Mouse (Mus musculus) limb, embryonic 12.5 days (tissue): ENCODE data around the gene Gm20708. TPM values are rescaled to one million over a fixed set of nuclear protein-coding genes. Genes with fewer than 3 reads are reported as not detected.
A peak's percentile ranks its signal among the peaks of the same experiment; 100 is the strongest.
"Not testable (repeated sequence)": the region's sequence is repeated elsewhere in the genome, so short reads cannot be mapped to it uniquely, and the experiment has no call there.

Experiments
- ATAC-seq: fragments of 200-750 bp; cut with Nextera tagmentation; 2 replicates; pipeline ENCODE4 v1.8.0; 2017; ENCODE audit warnings: low read depth, moderate TSS enrichment; ENCODE audit not compliant: insufficient number of reproducible peaks, insufficient read depth, low FRiP score, low TSS enrichment
- H3K27ac ChIP-seq: fragments of 300-500 bp; sonication (generic); 2 replicates; pipeline ENCODE4 v1.5.1; 2016; ENCODE audit warnings: mild to moderate bottlenecking, moderate library complexity
- H3K27me3 ChIP-seq: fragments of 300-500 bp; sonication (generic); 2 replicates; pipeline ENCODE4 v1.6.1; 2016; ENCODE audit warnings: mild to moderate bottlenecking, moderate library complexity
- H3K36me3 ChIP-seq: fragments of 300-500 bp; sonication (generic); 2 replicates; pipeline ENCODE4 v1.6.1; 2016; ENCODE audit warnings: mild to moderate bottlenecking, moderate library complexity
- H3K4me1 ChIP-seq: fragments of 300-500 bp; sonication (generic); replicated peaks from 2 replicates; pipeline ENCODE4 v1.6.1; 2016
- H3K4me2 ChIP-seq: fragments of 300-500 bp; sonication (generic); 2 replicates; pipeline ENCODE4 v1.6.1; 2016; ENCODE audit warnings: mild to moderate bottlenecking, moderate library complexity
- H3K4me3 ChIP-seq: fragments of 300-500 bp; sonication (generic); replicated peaks from 2 replicates; pipeline ENCODE4 v1.5.1; 2016; ENCODE audit warnings: mild to moderate bottlenecking
- H3K9ac ChIP-seq: fragments of 300-500 bp; sonication (generic); replicated peaks from 2 replicates; pipeline ENCODE4 v1.6.1; 2016; ENCODE audit warnings: mild to moderate bottlenecking, moderate library complexity
- H3K9me3 ChIP-seq: fragments of 300-500 bp; sonication (generic); 2 replicates; pipeline ENCODE4 v1.6.1; 2016; ENCODE audit warnings: mild to moderate bottlenecking, moderate library complexity
- WGBS: fragments of 180-500 bp; shearing (Covaris S2); methylation state at CpG from one replicate; pipeline ENCODE4 v1.1.7; 2016; 5-methylcytosine and 5-hydroxymethylcytosine counted together
- polyA plus RNA-seq: library from polyadenylated mRNA; unstranded; fragments of >200 nt; fragmentation: Nextera tagmentation; extraction: Ambion mirVana; gene quantifications from 2 replicates; pipeline ENCODE4 v1.2.1, GENCODE M21; 2016

The Gm20708 gene
- polyA plus RNA-seq, 1 experiment from 2014 or later: 0.58 TPM

DNA sequence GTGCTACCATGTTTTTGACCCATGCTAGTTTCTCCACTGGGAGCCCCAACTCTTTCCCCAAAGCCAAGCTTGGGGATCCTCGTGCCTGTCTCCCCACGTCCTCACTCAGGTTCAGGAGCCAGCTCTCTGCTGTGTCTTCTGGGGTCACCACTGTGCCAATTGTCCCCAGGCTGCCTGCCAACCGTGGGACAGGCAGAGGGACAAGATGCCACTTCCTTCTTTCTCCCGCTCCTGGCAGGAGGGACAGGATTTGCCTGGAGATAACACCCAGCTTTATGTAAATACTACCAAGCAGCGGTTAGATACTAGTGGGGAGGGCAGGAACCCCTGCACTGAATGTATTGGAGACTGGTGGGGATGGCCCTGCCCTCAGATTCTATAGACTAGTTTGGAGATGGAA, 4.4 kb downstream of the Gm20708 start:
- no peak overlapping the region for H3K4me2 ChIP-seq
- 88% methylated on average over 5 of the region's 5 CpGs for WGBS
- no peak overlapping the region for H3K27ac ChIP-seq
- no peak for ATAC-seq
- H3K9ac ChIP-seq: no peak overlapping the region
- H3K36me3 ChIP-seq: peaks cover 72% of the 10 kb centered on the region
- no peaks in the 10 kb centered on the region for H3K9me3 ChIP-seq
- peaks cover 23% of the 10 kb centered on the region for H3K4me1 ChIP-seq
- H3K27me3 ChIP-seq: no peaks in the 10 kb centered on the region
- no peak overlapping the region for H3K4me3 ChIP-seq

DNA sequence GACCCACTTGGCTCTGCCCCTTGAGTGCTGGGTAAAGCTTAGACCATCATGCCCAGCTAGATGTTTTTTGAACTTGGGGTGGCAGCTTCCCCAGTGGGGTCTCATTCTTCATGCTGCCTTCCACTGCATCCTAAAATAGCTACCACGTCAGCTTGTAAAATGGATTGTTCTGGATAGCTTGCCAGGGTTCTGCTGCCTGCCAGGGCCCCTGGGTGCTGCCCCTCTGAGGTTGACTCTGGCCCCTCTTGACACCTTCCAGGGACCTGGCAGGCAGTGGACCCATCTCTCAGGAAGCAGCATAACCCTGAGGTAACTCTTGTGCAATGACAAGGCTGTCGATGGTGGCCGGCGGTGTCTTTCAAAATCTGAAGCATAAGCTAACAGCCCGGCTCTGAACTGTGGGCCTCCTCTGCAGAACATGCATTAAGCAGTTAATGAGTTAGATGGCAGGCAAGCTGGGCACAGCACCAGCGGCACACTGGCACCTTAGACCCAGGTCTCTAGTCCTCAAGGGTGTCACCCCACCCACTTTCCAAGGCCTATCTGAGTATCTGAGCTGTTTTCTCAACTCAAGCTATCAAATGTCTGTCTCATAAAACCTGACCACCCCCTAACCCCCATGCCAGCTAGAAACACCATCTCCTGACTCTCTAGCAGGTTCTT, 5.4 kb downstream of the Gm20708 start:
- H3K36me3 ChIP-seq: peaks cover 81% of the 10 kb centered on the region
- H3K27me3 ChIP-seq: no peaks in the 10 kb centered on the region
- no peak overlapping the region for H3K27ac ChIP-seq
- H3K4me3 ChIP-seq: no peak overlapping the region
- H3K4me1 ChIP-seq: peaks cover 20% of the 10 kb centered on the region
- H3K4me2 ChIP-seq: no peak overlapping the region
- 95% methylated on average over 6 of the region's 6 CpGs for WGBS
- H3K9ac ChIP-seq: no peak overlapping the region
- ATAC-seq: no peak
- no peaks in the 10 kb centered on the region for H3K9me3 ChIP-seq

DNA sequence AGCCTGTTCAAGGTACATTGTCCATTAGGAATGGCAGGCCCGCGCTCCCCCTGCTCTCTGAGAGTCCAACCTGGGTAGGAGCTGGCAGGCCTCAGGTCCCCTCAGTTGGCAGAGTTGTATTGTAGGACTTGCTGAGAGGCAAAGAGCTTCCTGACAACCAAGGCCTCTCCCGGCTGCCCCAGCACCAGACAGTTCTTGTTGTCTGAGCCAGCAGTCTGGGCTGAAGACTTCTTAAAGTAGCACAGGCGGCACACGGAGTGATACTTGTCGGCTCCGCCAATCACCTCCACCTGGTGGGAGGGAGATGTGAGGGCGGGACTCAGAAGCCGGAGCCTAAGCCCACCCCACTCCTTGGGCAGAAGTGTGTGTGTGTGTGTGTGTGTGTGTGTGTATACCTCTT, 6.4 kb downstream of the Gm20708 start:
- not testable (repeated sequence) for H3K4me3 ChIP-seq, H3K9ac ChIP-seq, ATAC-seq, H3K27me3 ChIP-seq, H3K4me2 ChIP-seq, H3K9me3 ChIP-seq, H3K4me1 ChIP-seq, H3K27ac ChIP-seq
- H3K36me3 ChIP-seq: peaks cover 91% of the 10 kb centered on the region
- 79% methylated on average over 9 of the region's 9 CpGs for WGBS

DNA sequence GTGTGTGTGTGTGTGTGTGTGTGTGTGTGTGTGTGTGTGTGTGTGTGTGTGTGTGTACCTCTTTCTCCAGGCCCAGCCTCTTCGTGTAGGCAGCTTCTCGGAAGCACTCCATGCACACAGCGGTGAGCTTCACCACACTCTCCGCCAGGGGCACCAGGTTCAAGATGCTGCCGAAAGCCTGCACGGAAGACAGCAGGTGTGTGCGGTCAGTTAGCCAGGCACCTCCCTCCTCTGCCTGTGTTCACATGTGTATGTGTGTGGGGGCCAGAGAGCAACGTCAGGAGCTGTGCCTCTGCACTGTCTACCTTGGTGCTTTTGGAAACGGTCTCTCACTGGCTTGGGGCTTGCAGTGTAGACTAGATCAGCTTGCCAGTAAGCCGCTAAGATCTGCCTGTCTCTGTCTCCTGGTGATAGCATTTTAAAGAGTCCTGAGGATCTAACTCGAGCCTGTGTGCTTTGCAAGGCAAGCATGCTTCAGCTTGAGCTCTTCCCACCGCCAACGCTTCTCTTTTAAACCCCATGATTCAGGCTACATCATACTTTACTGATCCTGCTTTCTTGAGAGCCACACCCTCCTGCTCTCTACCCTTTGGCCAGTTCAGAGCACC, 7.0 kb downstream of the Gm20708 start:
- H3K36me3 ChIP-seq: peaks cover 98% of the 10 kb centered on the region
- H3K9me3 ChIP-seq: no peaks in the 10 kb centered on the region
- H3K9ac ChIP-seq: no peak overlapping the region
- H3K27ac ChIP-seq: no peak overlapping the region
- 85% methylated on average over 13 of the region's 13 CpGs for WGBS
- no peak for ATAC-seq
- no peaks in the 10 kb centered on the region for H3K27me3 ChIP-seq
- no peak overlapping the region for H3K4me3 ChIP-seq
- H3K4me2 ChIP-seq: no peak overlapping the region
- peaks cover 4% of the 10 kb centered on the region; the same call in 1 of the 2 replicates for H3K4me1 ChIP-seq

DNA sequence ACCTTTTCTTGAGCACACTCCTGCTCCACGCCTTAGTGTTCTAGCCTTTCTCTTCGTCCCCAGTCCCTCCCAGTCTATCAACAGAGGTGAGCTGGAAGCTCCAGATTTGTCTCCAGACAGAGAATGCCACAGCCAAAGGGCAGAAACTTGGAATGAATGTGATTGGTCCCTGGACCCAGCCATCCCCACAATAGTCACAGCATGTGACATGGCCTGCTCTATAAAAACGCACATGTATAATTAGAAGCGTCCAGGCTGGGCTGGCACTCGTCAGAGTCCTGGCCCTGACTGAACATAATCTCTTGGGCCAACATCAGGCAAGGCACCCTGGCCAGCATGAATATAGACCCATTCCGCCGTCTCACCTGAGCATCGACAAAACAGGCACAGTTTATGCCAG, 9.6 kb downstream of the Gm20708 start:
- ATAC-seq: no peak
- H3K4me1 ChIP-seq: peaks cover 6% of the 10 kb centered on the region
- WGBS: 65% methylated on average over 8 of the region's 8 CpGs

DNA sequence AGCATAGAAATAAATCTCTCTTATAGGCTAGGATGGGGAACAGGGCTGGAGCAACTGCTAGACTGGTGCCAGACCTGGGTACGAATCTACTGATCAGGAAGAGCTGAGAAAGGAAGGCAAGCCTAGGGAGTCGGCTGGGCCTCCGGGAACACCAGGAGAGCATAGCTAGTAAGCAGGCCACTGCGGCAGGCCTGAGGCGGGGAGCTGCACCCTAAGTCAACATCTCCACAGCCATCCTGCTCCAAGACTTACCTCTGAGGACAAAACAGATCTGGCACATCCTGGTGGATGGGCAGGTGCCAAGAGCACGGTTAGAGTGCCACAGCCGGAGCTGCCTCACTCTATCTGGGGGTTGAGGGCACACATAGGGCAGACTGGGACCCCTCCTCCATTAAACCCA, 10.7 kb downstream of the Gm20708 start:
- Histone ChIP-seq H3K4me3 (no peak overlapping the region), H3K4me1 (peaks cover 13% of the 10 kb centered on the region), H3K27me3 (no peaks in the 10 kb centered on the region), H3K36me3 (peaks cover 89% of the 10 kb centered on the region), H3K27ac (no peak overlapping the region), H3K9ac (no peak overlapping the region), H3K9me3 (no peaks in the 10 kb centered on the region), H3K4me2 (no peak overlapping the region)
- ATAC-seq: no peak
- WGBS: 96% methylated on average over 7 of the region's 7 CpGs

More for the DNA sequence above, 9.6 kb downstream of the Gm20708 start:
- Histone ChIP-seq H3K9me3 (no peaks in the 10 kb centered on the region), H3K27ac (no peak overlapping the region), H3K36me3 (peaks cover 100% of the 10 kb centered on the region), H3K9ac (no peak overlapping the region), H3K4me3 (no peak overlapping the region), H3K4me2 (no peak overlapping the region), H3K27me3 (no peaks in the 10 kb centered on the region)

DNA sequence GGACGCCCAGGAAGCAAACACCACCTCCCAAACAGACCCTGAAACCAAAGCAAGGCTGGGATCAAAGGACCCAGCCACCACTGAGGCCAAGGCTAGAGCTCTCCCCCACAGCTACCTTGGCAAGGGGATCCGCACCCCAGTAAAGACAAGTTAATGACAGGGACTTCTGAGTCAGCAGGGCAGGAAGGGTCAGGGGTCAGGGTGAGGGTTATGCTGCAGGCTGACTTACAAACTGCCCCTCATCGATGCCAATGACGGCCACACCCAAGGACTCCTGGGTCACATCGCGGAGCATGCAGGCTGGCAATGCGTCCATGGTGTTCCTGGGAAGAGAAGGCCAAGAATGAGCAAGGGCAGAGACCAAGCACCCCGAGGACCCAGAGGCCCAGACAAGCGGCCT, 12.4 kb downstream of the Gm20708 start:
- Histone ChIP-seq H3K36me3 (peaks cover 72% of the 10 kb centered on the region), H3K4me1 (peaks cover 22% of the 10 kb centered on the region), H3K9me3 (no peaks in the 10 kb centered on the region), H3K27ac (no peak overlapping the region), H3K4me2 (no peak overlapping the region), H3K9ac (no peak overlapping the region), H3K4me3 (no peak overlapping the region), H3K27me3 (no peaks in the 10 kb centered on the region)
- 91% methylated on average over 9 of the region's 9 CpGs for WGBS
- ATAC-seq: no peak

DNA sequence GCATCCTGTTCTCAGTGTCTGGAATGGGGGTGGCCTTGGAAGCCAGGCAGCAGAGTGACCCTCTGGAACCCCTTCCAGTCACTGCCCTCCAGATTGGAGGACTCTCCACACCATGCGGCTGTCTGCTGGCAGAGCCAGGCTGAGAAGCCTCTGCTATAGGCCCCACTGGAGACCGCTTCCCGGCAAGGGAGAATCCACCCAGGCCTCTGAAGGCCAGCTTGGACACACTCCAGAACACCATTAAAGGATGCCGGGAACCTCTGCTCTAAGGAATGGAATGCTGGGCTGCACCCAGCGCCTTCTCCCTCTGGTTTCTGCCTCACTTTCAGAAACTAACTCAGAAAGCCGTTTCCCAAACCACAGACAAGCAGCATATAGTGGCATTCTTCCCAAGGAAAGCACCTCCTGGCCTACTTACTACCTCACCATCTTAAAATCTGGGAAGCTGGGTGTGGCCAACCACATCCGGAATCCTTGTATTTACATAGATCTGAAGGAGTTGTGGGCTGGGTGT, 13.3 kb downstream of the Gm20708 start:
- Histone ChIP-seq H3K4me1 (peaks cover 31% of the 10 kb centered on the region), H3K27ac (no peak overlapping the region), H3K9ac (no peak overlapping the region), H3K4me3 (no peak overlapping the region), H3K27me3 (no peaks in the 10 kb centered on the region), H3K4me2 (no peak overlapping the region), H3K36me3 (peaks cover 63% of the 10 kb centered on the region), H3K9me3 (no peaks in the 10 kb centered on the region)
- 90% methylated on average over 7 of the region's 7 CpGs for WGBS
- ATAC-seq: no peak

DNA sequence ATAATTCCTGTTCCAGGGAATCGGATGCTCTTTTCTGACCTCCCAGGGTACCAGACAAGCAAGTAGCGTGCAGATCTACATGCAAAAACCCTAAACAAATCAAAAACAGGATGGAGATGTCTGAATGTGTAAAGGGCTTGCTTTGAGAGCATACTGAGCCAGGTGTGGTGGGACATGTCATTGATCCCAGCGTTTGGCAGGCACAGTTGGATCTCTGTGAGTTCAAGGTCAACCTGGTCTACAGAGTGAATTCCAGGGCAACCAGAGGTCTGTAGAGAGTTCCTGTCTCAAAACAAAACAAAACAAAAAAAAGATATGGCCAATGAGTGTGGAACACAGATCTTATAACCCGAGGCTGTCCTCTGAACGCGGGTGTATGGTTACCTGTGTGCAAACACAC, 13.9 kb downstream of the Gm20708 start:
- Histone ChIP-seq H3K9me3 (no peaks in the 10 kb centered on the region), H3K27me3 (no peaks in the 10 kb centered on the region), H3K4me3 (no peak overlapping the region), H3K9ac (no peak overlapping the region), H3K4me2 (no peak overlapping the region), H3K4me1 (peaks cover 37% of the 10 kb centered on the region), H3K27ac (no peak overlapping the region), H3K36me3 (peaks cover 57% of the 10 kb centered on the region)
- WGBS: 93% methylated on average over 6 of the region's 6 CpGs
- ATAC-seq: no peak

DNA sequence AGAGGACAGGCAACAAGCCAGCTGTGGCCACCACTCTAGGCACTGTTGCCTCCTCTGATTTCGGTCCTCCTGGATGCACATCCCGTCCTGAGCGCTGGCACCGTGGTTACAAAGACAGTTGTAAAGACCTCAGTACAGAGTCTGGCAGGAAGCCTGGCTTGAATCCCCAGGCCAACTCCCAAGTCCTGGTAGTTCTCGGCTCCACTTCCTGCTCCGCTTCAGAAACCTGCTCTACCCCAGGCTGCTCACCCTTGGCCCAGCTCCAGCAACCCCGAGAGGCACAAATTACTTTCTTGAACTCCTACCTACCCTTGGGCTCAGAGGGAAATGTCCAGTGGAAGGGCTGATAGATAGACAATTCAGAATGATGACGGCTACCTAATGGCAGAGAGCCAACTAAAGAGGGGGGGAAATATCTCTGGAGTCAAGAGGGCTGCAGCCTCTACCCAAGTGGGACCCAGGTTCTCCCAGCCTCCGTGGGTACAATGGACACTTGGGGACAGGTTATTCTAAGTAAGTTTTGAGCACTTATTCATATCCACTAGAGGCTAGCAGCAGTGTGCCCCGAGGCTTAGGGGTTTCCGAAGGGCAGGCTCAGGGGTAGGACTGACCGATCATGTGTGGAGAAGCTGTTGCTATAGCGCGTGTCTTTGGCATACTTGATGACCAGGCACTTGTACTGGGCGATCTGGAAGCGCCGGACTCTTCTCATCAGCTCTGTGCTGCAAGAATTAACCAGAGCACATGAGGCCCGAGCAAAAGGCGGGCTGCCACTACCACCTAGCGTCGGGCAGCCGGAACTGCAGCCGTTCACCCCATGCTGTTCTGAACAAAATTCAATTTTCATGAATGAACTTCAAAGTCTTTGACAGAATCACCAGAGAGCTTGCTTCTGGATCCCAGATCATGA, 14.8 kb downstream of the Gm20708 start:
- 28% methylated on average over 23 of the region's 23 CpGs for WGBS
- H3K36me3 ChIP-seq: peaks cover 48% of the 10 kb centered on the region
- H3K4me3 ChIP-seq: peak overlapping the region; percentile 55
- H3K27ac ChIP-seq: peak overlapping the region; percentile 97; the same call in 1 of the 2 replicates
- peak overlapping the region; percentile 82 for H3K4me2 ChIP-seq
- H3K9me3 ChIP-seq: no peaks in the 10 kb centered on the region
- H3K4me1 ChIP-seq: peaks cover 40% of the 10 kb centered on the region
- peak overlapping the region; percentile 65 for H3K9ac ChIP-seq
- ATAC-seq: no peak
- H3K27me3 ChIP-seq: no peaks in the 10 kb centered on the region
